7 mouse cellular contexts compared by ENCODE assay signal in genomic region chr11:69125041-69125851, GRCm38 (mm10). TPM values are rescaled to one million over a fixed set of nuclear protein-coding genes. Genes with fewer than 3 reads are reported as not detected.
DNase-seq lines count a peak whose midpoint lies in the region; ATAC-seq lines count a peak whose summit lies in the region.

No protein-coding gene starts in this region.

- H3K27ac ChIP-seq in intestine, embryonic 14.5 days (ENCODE audit: low read depth) = peak overlapping the region; percentile 66

- H3K9ac ChIP-seq in intestine, embryonic 14.5 days (ENCODE audit: low read length) = peak overlapping the region; percentile 5

- peaks cover 16% of the 10 kb centered on the region for H3K4me1 ChIP-seq in intestine, embryonic 14.5 days (replicated peaks; ENCODE audit: control insufficient read depth, insufficient read depth, low read length)

- peak overlapping the region; percentile 69 for H3K4me2 ChIP-seq in intestine, embryonic 14.5 days (ENCODE audit: low read length)

- ATAC-seq in activated CD4-positive, CD25-positive, alpha-beta regulatory T cell, adult 4 months = peak; percentile 44
- peak; percentile 53 for ATAC-seq in intestine, embryonic 14.5 days (replicated peaks; ENCODE audit: low FRiP score, low TSS enrichment, low read depth)

- intact Hi-C loops in left cerebral cortex, postnatal 25 days (cut with DNase I) = loop anchor here (2.0 to 5.0 kb wide), 2 partner anchors 26 to 107 kb away; no protein-coding TSS in a partner anchor

- H3K36me3 ChIP-seq in intestine, embryonic 14.5 days (ENCODE audit: control insufficient read depth, insufficient read depth, low read length) = no peaks in the 10 kb centered on the region

- peak; percentile 83 to 86 for DNase-seq in cerebellum, postnatal 36 days
- peak; percentile 66 for DNase-seq in gastrocnemius, postnatal 10 days
- DNase-seq in intestine, embryonic 14.5 days (ENCODE audit: low spot score) = peak; percentile 93
- DNase-seq in left cerebral cortex, postnatal 25 days (ENCODE audit: low spot score in 2 of 2) = peak; percentile 86 to 92
- DNase-seq in mesoderm, embryonic 11.5 days (ENCODE audit: low read depth, low spot score) = peak; percentile 91
- DNase-seq in skeletal muscle tissue, adult 2 months (ENCODE audit: low read depth, low spot score) = peak; percentile 94

- peak overlapping the region; percentile 58 for H3K4me3 ChIP-seq in intestine, embryonic 14.5 days (ENCODE audit: low read depth, low read length)

- no peaks in the 10 kb centered on the region for H3K9me3 ChIP-seq in intestine, embryonic 14.5 days (ENCODE audit: control insufficient read depth, low read length)

- under 1% methylated on average over 24 of the region's 24 CpGs for WGBS in intestine, embryonic 14.5 days

- 0 out of 2 replicates have a peak, but pooled peaks cover 3% of the 10 kb centered on the region for H3K27me3 ChIP-seq in intestine, embryonic 14.5 days (replicated peaks; ENCODE audit: control insufficient read depth, insufficient read depth, low read length)

RNA-seq across cellular contexts. Expression of gene Aloxe3, which starts 0.5 kb away (rescaled TPM):
- polyA plus RNA-seq in activated CD4-positive, CD25-positive, alpha-beta regulatory T cell, adult 4 months (2017; shearing (Covaris generic)) = under 1 TPM in 1 of 2 experiments, not detected in 1; 0.09 TPM
- total RNA-seq in gastrocnemius, postnatal 10 days (2021) = under 1 TPM in 1 of 2 experiments, not detected in 1; 0.27 TPM
- polyA plus RNA-seq in intestine, embryonic 14.5 days (2014; fragmentation: Nextera tagmentation; extraction: Ambion mirVana) = 0.18 and 0.71 TPM in 2 replicates
- total RNA-seq in left cerebral cortex, postnatal 25 days (2021) = 1 to 10 TPM; 3.1 to 6.4 TPM

RNA-seq across cellular contexts. Expression of gene 9130213A22Rik, which starts 2.9 kb away (rescaled TPM):
- not detected for polyA plus RNA-seq in activated CD4-positive, CD25-positive, alpha-beta regulatory T cell, adult 4 months (2017; shearing (Covaris generic))
- under 1 TPM; 0.27 to 0.49 TPM for total RNA-seq in gastrocnemius, postnatal 10 days (2021)
- 0.19 and 0.30 TPM in 2 replicates for polyA plus RNA-seq in intestine, embryonic 14.5 days (2014; fragmentation: Nextera tagmentation; extraction: Ambion mirVana)
- 1 to 10 TPM in 1 of 2 experiments, under 1 TPM in 1; 0.44 to 1.1 TPM for total RNA-seq in left cerebral cortex, postnatal 25 days (2021)

RNA-seq across cellular contexts. Expression of gene Hes7, which starts 5.0 kb away (rescaled TPM):
- polyA plus RNA-seq in activated CD4-positive, CD25-positive, alpha-beta regulatory T cell, adult 4 months (2017; shearing (Covaris generic)) = not detected
- total RNA-seq in gastrocnemius, postnatal 10 days (2021) = not detected
- polyA plus RNA-seq in intestine, embryonic 14.5 days (2014; fragmentation: Nextera tagmentation; extraction: Ambion mirVana) = 0.28 and 0.32 TPM in 2 replicates
- total RNA-seq in left cerebral cortex, postnatal 25 days (2021) = under 1 TPM; 0.39 to 0.48 TPM

RNA-seq across cellular contexts. Expression of gene Per1, which starts 30.2 kb away (rescaled TPM):
- polyA plus RNA-seq in activated CD4-positive, CD25-positive, alpha-beta regulatory T cell, adult 4 months (2017; shearing (Covaris generic)) = 1 to 10 TPM; 4.5 to 6.7 TPM
- 10 to 100 TPM; 17.5 to 78.6 TPM for total RNA-seq in gastrocnemius, postnatal 10 days (2021)
- polyA plus RNA-seq in intestine, embryonic 14.5 days (2014; fragmentation: Nextera tagmentation; extraction: Ambion mirVana) = 10.5 and 13.4 TPM in 2 replicates
- 100 to 1,000 TPM in 1 of 2 experiments, 10 to 100 TPM in 1; 98.9 to 108 TPM for total RNA-seq in left cerebral cortex, postnatal 25 days (2021)

RNA-seq across cellular contexts. Expression of gene Alox12b, which starts 31.5 kb away (rescaled TPM):
- not detected for polyA plus RNA-seq in activated CD4-positive, CD25-positive, alpha-beta regulatory T cell, adult 4 months (2017; shearing (Covaris generic))
- not detected for total RNA-seq in gastrocnemius, postnatal 10 days (2021)
- polyA plus RNA-seq in intestine, embryonic 14.5 days (2014; fragmentation: Nextera tagmentation; extraction: Ambion mirVana) = 0.12 and 0.28 TPM in 2 replicates
- total RNA-seq in left cerebral cortex, postnatal 25 days (2021) = 1 to 10 TPM; 3.1 to 6.6 TPM

Comparison
In these comparisons a context has a peak if more than half of its experiments do, and no peak if none do; other contexts are left out.
1. Peak in every context shown above with its lines: DNase-seq, ATAC-seq, H3K4me3 ChIP-seq and H3K27ac ChIP-seq.